Mouse (Mus musculus): ENCODE measurements at regions not wholly inside any gene's neighbourhood (a gene's known extent, or its start where the extent isn't known, plus 50 kb on each side); places are given as distances from the start of the nearest gene placed in this dataset.
A peak's percentile ranks its signal among the peaks of the same experiment; 100 is the strongest.

DNA sequence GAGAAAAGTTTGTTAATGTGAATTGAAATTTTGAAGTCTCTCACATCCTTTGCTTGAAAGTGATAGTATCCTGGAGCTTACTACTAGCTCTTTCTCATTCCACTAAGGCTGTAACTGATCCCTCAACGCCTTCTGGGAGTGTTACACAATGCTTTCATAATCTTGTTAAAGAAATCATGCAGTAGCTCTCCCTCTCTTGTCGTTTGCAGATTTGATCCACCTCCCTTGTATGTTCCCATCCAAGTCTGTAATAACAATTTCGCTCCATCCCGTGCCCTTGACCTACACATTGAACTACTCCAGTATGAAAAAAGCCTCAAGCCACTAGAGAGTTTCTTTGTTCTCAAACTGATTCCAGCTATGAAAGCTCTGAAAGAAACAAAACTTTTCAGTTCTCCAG lies 63.9 kb upstream of the Fibin start:
- no peak for DNase-seq

- no peak for DNase-seq
Measured at GRCm38 (mm10) chr2:110452694-110453093, 89.7 kb upstream of the Fibin start.

GRCm38 (mm10) chr2:110472307-110472995 lies 109.5 kb upstream of the Fibin start:
- DNase-seq = no peak

DNA sequence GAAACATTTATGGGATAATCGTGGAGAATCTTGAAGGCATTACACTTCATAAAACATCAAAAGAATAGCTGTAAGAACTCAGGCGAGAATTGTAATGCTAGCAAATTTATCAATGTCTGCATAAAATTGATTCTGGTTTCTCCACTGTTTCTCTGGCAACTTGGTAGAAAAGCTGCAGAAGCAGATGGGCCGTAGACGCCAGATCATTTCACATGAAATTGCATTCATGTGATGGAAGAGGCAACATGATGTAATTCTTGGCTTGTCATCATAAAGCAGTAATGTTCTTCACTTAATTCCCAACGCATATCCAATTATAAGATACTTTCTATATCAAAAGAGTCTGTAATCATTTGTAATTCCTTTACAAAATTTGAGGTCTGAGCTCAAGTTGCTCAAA lies 113.6 kb upstream of the Fibin start:
- DNase-seq = no peak

DNA sequence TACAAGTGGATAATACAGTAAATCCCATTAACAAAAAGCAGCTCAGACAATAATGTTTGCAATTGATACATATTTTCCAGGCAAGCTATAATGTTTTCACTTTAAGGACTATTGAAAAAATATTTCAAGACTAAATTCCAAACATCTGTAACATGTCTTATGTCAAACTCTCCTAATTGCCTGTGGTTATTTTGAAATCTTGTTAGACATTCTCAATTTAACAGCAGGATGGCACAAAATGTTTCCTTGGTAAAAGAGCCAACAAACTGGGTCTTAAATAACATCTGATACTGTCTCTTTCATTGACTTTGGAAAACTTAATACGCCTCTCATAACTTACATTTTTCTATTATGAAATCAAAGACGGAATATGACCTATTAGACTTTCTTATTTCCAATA lies 115.8 kb upstream of the Slc5a12 start:
- DNase-seq = no peak

- DNase-seq = no peak
Measured at GRCm38 (mm10) chr2:110486201-110486600, 110.9 kb upstream of the Slc5a12 start.

- peak; percentile 7 to 12 for DNase-seq
Measured at GRCm38 (mm10) chr2:110486724-110487123, 110.4 kb upstream of the Slc5a12 start.

DNA sequence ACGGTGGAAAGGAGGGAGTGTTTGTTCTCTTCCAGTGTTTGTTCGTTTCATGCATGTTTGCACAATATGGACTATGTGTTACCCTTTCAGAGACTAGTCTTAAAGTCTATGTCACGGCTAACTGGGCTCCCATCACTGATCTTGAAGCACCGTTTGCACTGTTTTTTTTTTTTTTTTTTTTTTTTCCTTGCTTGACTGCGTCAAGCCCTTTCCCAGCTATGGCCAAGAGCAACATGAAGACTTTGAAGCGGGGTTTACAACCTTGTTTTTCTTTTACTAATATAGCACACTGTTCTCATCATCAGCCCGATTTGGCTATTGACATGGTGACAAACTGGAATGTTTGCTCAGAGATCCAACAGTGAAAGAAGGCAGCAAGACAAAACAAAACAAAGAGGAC lies 109.1 kb upstream of the Slc5a12 start:
- no peak for DNase-seq

DNA sequence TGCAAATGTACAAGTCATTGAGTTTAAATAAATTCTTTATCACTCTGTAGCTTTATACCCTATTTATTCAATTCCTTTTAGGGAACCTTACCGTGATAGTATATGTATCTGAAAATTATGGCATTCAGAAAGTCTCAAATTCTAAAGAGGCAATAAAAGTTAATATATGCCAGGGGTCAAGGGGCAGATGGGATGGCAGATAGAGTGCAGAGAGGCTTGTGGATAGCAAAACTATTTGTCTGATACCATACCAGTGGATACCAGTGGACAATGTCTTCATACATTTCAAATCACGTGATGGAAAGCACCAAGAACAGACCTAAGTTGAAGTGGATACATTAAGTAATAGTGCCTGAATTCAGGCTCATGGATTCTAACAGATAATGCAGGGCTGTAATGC lies 95.3 kb upstream of the Slc5a12 start:
- DNase-seq = no peak

DNA sequence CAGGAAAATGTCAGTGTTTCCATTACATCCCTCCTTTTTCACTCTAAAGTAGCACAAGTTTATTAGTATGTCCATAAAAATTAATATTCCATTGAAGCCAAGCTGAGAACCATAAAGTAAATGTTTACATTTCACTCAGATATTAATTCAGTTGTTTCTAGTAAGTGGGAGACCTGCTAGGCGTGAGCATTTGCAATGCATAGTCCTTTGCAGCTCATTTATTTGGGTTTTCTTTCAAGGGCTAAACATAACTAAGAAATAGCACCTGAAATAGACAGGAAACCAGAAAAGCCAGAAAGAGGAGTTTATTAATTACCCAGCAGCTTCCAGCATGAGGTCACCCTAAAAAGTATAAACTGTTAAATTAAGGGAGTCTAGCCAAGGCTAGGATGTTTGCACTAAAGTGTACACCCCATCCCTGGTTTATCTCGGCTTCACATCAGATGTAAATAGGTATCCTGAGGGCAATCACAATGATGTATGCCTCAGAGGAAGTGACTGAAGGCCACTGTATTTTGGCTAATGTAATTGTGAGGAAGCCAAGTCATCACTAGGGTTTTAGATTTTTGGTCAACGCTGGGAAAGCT lies 88.8 kb upstream of the Slc5a12 start:
- no peak for DNase-seq

DNA sequence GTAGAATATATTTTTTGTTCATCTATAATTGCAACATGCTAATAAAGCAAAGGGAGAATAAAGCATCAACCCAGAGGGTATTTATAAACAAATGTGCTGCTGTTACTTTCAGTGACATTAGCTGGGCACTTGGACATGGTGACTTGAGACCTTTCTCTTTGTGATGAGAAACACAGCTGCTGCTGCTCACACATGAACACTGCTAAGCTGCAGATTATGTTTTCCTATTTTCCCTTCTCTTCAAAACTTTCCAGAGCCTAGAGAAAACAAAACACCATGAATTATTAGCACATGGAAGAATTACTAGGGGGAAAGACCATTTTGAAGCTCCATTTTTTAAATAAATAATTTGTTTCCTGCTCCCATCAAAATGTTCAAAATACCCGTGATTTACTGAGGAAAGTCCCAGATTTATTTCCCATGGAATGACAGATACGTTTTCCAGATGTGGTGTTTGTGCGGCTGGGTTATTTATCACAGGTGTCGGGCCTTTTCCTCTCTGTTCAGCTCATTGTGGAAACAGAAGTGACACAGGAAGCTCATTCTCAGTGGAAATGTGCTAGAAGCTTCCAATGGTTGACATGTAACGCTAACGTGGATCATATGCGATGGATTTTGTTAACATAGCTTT lies 73.8 kb upstream of the Slc5a12 start:
- no peak for DNase-seq

DNA sequence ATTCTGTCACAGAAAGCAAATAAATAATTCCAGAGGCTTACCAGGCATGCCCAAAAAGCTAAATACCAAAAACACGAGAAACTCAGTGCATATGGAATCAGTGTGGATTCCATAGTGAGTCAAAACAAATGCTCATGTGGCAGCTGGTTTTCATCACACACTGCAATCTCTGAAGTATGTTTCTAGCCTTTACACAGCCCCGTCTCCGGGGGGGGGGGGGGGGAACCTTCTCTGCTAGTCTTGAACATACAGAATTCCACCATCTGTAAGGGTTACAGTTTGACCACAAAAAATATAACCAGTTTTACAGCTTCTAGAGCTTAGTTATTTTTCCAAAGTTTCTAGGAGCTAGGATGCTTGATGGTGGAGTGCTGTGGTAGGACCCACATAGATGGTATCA lies 68.9 kb upstream of the Slc5a12 start:
- DNase-seq = no peak

- no peak for DNase-seq
Measured at GRCm38 (mm10) chr2:110540140-110540539, 57.0 kb upstream of the Slc5a12 start.

GRCm38 (mm10) chr2:110540570-110541357 lies 56.3 kb upstream of the Slc5a12 start:
- DNase-seq = no peak

GRCm38 (mm10) chr2:110541358-110541737 lies 55.8 kb upstream of the Slc5a12 start:
- no peak for DNase-seq

All from cerebellum, adult 18-20 months (tissue).